ENCODE assay signal across 8 mouse cellular contexts in genomic region chr6:84061328-84061727, GRCm38 (mm10). TPM values are rescaled to one million over a fixed set of nuclear protein-coding genes. Genes with fewer than 3 reads are reported as not detected.
DNase-seq lines count a peak whose midpoint lies in the region; ATAC-seq and TF ChIP-seq lines count a peak whose summit lies in the region.
"Had no signal": no experiment of that assay in that cellular context is flagged by ENCODE, and none has a peak within 500 bp of the region (broad histone marks: within the 10 kb centered on the region; RNA-seq: fewer than 3 reads in every experiment).

No protein-coding gene starts in this region.

- TF ChIP-seq EP300 in liver, postnatal 0 days (IDR thresholded peaks at IDR 0.05; ENCODE audit: low read depth) = no peak

- peak; percentile 48 for DNase-seq in thymus, adult 2 months
- DNase-seq in thymus, adult 18-20 months = no peak
- peak; percentile 74 for DNase-seq in adrenal gland, postnatal 14 days
- DNase-seq in embryonic facial prominence, embryonic 11.5 days (ENCODE audit: low spot score) = peak; percentile 86
- DNase-seq in hindlimb bud, embryonic 11.5 days (ENCODE audit: extremely low spot score, low read depth, low spot score) = peak; percentile 47
- peak; percentile 71 for DNase-seq in liver, postnatal 0 days
- peak; percentile 76 for DNase-seq in right cerebral cortex, postnatal 14 days

- H3K9me3 ChIP-seq in embryonic facial prominence, embryonic 11.5 days (replicated peaks; ENCODE audit: control insufficient read depth, low read length) = no peaks in the 10 kb centered on the region
- no peaks in the 10 kb centered on the region for H3K9me3 ChIP-seq in liver, postnatal 0 days (ENCODE audit: low read length)
- H3K9me3 ChIP-seq: stomach, embryonic 15.5 days had no signal

- TF ChIP-seq POLR2A in thymus, adult 2 months (IDR thresholded peaks at IDR 0.05; ENCODE audit: control insufficient read depth, extremely low read depth, insufficient read depth, low read length, poor library complexity) = no peak

- H3K9ac ChIP-seq in embryonic facial prominence, embryonic 11.5 days (replicated peaks; ENCODE audit: low read length) = no peak overlapping the region
- H3K9ac ChIP-seq in liver, postnatal 0 days (replicated peaks) = no peak overlapping the region
- H3K9ac ChIP-seq: stomach, embryonic 15.5 days had no signal

- H3K36me3 ChIP-seq in thymus, adult 2 months (ENCODE audit: control insufficient read depth, insufficient read depth, low read length) = no peaks in the 10 kb centered on the region
- no peaks in the 10 kb centered on the region for H3K36me3 ChIP-seq in embryonic facial prominence, embryonic 11.5 days (replicated peaks; ENCODE audit: control insufficient read depth, insufficient read depth, low read depth, low read length)
- H3K36me3 ChIP-seq in liver, postnatal 0 days (replicated peaks; ENCODE audit: insufficient read depth, low read length) = no peaks in the 10 kb centered on the region
- H3K36me3 ChIP-seq: stomach, embryonic 15.5 days had no signal

- no peak overlapping the region for H3K4me2 ChIP-seq in embryonic facial prominence, embryonic 11.5 days (ENCODE audit: low read depth, low read length)
- no peak overlapping the region for H3K4me2 ChIP-seq in liver, postnatal 0 days (ENCODE audit: low read depth, low read length)
- H3K4me2 ChIP-seq: stomach, embryonic 15.5 days had no signal

- H3K27me3 ChIP-seq in thymus, adult 2 months (ENCODE audit: control insufficient read depth, insufficient read depth, low read length) = no peaks in the 10 kb centered on the region
- no peaks in the 10 kb centered on the region for H3K27me3 ChIP-seq in embryonic facial prominence, embryonic 11.5 days (ENCODE audit: control insufficient read depth, insufficient read depth, low read length)
- H3K27me3 ChIP-seq in liver, postnatal 0 days (ENCODE audit: insufficient read depth, low read length) = 0 out of 2 replicates have a peak, but pooled peaks cover 3% of the 10 kb centered on the region
- H3K27me3 ChIP-seq: stomach, embryonic 15.5 days had no signal

- peak; percentile 47; the same call in 1 of the 2 replicates for TF ChIP-seq CTCF in thymus, adult 2 months (IDR thresholded peaks at IDR 0.05; ENCODE audit: borderline replicate concordance, control insufficient read depth, extremely low read depth, insufficient read depth, low read length, poor library complexity)
- peak; percentile 88 for TF ChIP-seq CTCF in liver, postnatal 0 days (IDR thresholded peaks at IDR 0.05; ENCODE audit: low read depth)

- 0 out of 2 replicates have a peak, but pooled peaks cover 9% of the 10 kb centered on the region for H3K4me1 ChIP-seq in thymus, adult 2 months (replicated peaks; ENCODE audit: control insufficient read depth, insufficient read depth, low read length)
- no peaks in the 10 kb centered on the region for H3K4me1 ChIP-seq in embryonic facial prominence, embryonic 11.5 days (ENCODE audit: control insufficient read depth, insufficient read depth, low read length)
- no peaks in the 10 kb centered on the region for H3K4me1 ChIP-seq in liver, postnatal 0 days (ENCODE audit: insufficient read depth)
- H3K4me1 ChIP-seq: stomach, embryonic 15.5 days had no signal

- no peak overlapping the region for H3K4me3 ChIP-seq in thymus, adult 2 months (ENCODE audit: control insufficient read depth, insufficient read depth, low read length)
- H3K4me3 ChIP-seq in embryonic facial prominence, embryonic 11.5 days (ENCODE audit: low read depth, low read length) = no peak overlapping the region
- no peak overlapping the region for H3K4me3 ChIP-seq in liver, postnatal 0 days (ENCODE audit: low read depth, low read length)
- H3K4me3 ChIP-seq: stomach, embryonic 15.5 days had no signal

- H3K27ac ChIP-seq in thymus, adult 2 months (ENCODE audit: control insufficient read depth, insufficient read depth, low read length) = no peak overlapping the region
- H3K27ac ChIP-seq in embryonic facial prominence, embryonic 11.5 days (replicated peaks; ENCODE audit: low read depth, low read length) = no peak overlapping the region
- H3K27ac ChIP-seq in liver, postnatal 0 days (ENCODE audit: low read depth) = no peak overlapping the region
- H3K27ac ChIP-seq: stomach, embryonic 15.5 days had no signal

- 8% methylated on average over 5 of the region's 5 CpGs for WGBS in thymus, adult 2 months
- 12% methylated on average over 5 of the region's 5 CpGs for WGBS in embryonic facial prominence, embryonic 11.5 days
- 4% methylated on average over 5 of the region's 5 CpGs for WGBS in liver, postnatal 0 days (ENCODE audit: insufficient replicate concordance)

- no peak for ATAC-seq in embryonic facial prominence, embryonic 11.5 days (replicated peaks; ENCODE audit: insufficient number of reproducible peaks, low FRiP score, low TSS enrichment, low read depth)
- no peak for ATAC-seq in liver, postnatal 0 days

RNA-seq across cellular contexts. Expression of gene Dysf, which starts 52.9 kb away (rescaled TPM):
- polyA plus RNA-seq in thymus, adult 2 months (2012; rRNA removed) = 4.8 and 6.2 TPM in 2 replicates
- total RNA-seq in adrenal gland, postnatal 14 days (2021) = 42.4 and 49.2 TPM in 2 replicates
- 5.6 and 7.8 TPM in 2 replicates for polyA plus RNA-seq in embryonic facial prominence, embryonic 11.5 days (2014; fragmentation: Nextera tagmentation; extraction: Ambion mirVana)
- polyA plus RNA-seq in liver, postnatal 0 days (2015; fragmentation: Nextera tagmentation; extraction: Ambion mirVana) = 2.0 and 2.7 TPM in 2 replicates

Comparison
In these comparisons a context has a peak if more than half of its experiments do, and no peak if none do; other contexts are left out.
1. DNase-seq: peak in thymus, adult 2 months (single experiment), adrenal gland, postnatal 14 days (single experiment), embryonic facial prominence, embryonic 11.5 days (single experiment), hindlimb bud, embryonic 11.5 days (single experiment), liver, postnatal 0 days (single experiment) and right cerebral cortex, postnatal 14 days (single experiment); none in thymus, adult 18-20 months (0 of 2).